Mouse (Mus musculus): Measurements from ENCODE around the gene Eno2.

The Eno2 gene

GRCm38 (mm10) chr6:124758849-124759232 lies 10.6 kb downstream of the Eno2 start:
- no peak for DNase-seq

GRCm38 (mm10) chr6:124757909-124758848 lies 11.3 kb downstream of the Eno2 start:
- no peak for DNase-seq

- DNase-seq = no peak
These were observed 12.1 kb downstream of the Eno2 start for GRCm38 (mm10) chr6:124757351-124757880.

GRCm38 (mm10) chr6:124756652-124757350 lies 12.7 kb downstream of the Eno2 start:
- peak; percentile 65 to 69 for DNase-seq

GRCm38 (mm10) chr6:124755831-124756595 lies 13.5 kb downstream of the Eno2 start, which contains the start of the genes Gm45234 and Atn1:
Gene Gm45234 (minus strand): TSS chr6:124756021.
Gene Atn1 (minus strand): TSS chr6:124756524.
- peak; percentile 52 for DNase-seq

GRCm38 (mm10) chr6:124755306-124755705 lies 14.2 kb downstream of the Eno2 start:
- no peak for DNase-seq

- no peak for DNase-seq
These were observed 15.6 kb downstream of the Eno2 start for GRCm38 (mm10) chr6:124753861-124754260.

- peak in 1 of 2 experiments; percentile 22 for DNase-seq
These were observed 19.1 kb downstream of the Eno2 start for GRCm38 (mm10) chr6:124750405-124750804.

GRCm38 (mm10) chr6:124746654-124747632 lies 22.5 kb downstream of the Eno2 start:
- peak in 1 of 2 experiments; percentile 20 for DNase-seq

- no peak for DNase-seq
These were observed 23.2 kb downstream of the Eno2 start for GRCm38 (mm10) chr6:124746296-124746605.

- peak; percentile 94 to 95 for DNase-seq
These were observed 23.8 kb downstream of the Eno2 start for GRCm38 (mm10) chr6:124745490-124746295.

GRCm38 (mm10) chr6:124744755-124745321 lies 24.6 kb downstream of the Eno2 start:
- DNase-seq = peak in 1 of 2 experiments; percentile 61

GRCm38 (mm10) chr6:124743647-124744046 lies 25.8 kb downstream of the Eno2 start:
- DNase-seq = no peak

- DNase-seq = peak in 1 of 2 experiments; percentile 37
These were observed 26.5 kb downstream of the Eno2 start for GRCm38 (mm10) chr6:124742839-124743514.

- DNase-seq = no peak
These were observed 27.6 kb downstream of the Eno2 start for GRCm38 (mm10) chr6:124741842-124742241.

- DNase-seq = peak; percentile 91 to 95
These were observed 28.3 kb downstream of the Eno2 start, which contains the start of gene Grcc10 for GRCm38 (mm10) chr6:124740888-124741761. Gene Grcc10 (minus strand): TSS chr6:124741374.

GRCm38 (mm10) chr6:124740211-124740887 lies 29.1 kb downstream of the Eno2 start:
- DNase-seq = no peak
